Mouse (Mus musculus) gastrocnemius, adult 18-20 months (tissue): ENCODE measurements at regions not wholly inside any gene's neighbourhood (a gene's known extent, or its start where the extent isn't known, plus 50 kb on each side); places are given as distances from the start of the nearest gene placed in this dataset.
A peak's percentile ranks its signal among the peaks of the same experiment; 100 is the strongest.

Source experiments
- DNase-seq: peaks from one replicate; pipeline ENCODE4 v3.0.0; 2021; ENCODE audit warnings: low spot score

DNA sequence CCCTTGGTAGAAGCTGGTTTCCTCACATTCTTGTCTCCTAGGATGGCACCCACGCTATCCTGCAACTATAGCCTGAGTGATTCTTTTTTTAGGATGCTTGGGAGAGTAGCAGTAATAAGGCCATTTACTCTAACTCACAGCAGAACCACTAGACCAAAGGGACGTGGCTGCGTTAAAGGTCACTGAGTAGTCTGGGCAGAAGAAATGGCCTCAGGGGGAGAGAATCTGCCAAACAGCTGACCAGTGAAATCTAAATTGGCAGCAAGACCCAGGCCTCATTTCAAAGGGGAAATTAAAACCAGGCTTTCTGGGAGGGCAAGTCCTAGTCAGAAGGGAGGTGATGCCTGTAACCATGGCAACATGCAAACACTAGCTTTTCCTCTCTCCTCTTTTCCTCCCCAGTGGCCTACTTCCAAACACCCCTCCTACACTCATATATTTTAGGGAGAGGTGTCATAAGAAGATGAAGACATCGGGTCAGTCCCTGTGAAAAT lies 267.5 kb downstream of the Nuak1 start:
- peak; percentile 87 for DNase-seq

DNA sequence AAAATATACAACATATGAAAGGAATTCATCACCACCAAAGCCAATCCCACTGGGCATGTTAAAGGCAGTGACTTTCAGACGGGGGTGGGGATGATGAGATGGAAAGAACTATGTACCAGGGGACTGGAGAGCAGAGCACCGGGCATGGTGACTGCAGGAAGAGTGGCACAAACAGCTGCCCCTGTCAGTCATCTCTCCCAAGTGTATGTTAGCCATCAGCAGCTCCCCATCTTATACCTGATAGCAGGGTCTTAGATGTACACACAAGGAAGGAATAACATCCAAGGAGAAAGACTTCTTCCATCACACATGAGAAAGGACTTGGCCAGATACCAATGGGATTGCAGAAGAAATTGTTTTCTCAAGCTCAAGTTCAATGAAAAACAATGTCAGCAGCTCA lies 257.2 kb downstream of the Nuak1 start:
- DNase-seq: no peak

DNA sequence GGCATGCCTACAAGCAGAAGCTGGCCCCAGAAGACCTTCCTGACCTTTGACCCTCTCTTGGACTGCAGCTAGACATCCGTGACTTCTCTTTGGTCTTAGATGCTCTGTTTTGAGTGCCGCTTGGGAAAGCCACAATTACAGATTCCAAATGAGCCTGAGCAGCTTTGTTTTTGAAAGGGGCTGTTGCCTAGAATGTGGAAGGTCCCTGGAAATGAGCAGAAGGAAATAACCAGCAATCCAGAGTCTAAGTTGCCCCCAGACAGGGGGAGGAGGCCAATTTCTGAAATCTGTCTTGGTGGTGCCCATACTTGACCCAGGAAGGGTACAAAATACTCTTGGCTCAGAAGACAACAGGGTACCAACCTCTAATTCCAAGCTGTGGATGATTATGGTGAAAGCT lies 253.9 kb downstream of the Nuak1 start:
- no peak for DNase-seq

DNA sequence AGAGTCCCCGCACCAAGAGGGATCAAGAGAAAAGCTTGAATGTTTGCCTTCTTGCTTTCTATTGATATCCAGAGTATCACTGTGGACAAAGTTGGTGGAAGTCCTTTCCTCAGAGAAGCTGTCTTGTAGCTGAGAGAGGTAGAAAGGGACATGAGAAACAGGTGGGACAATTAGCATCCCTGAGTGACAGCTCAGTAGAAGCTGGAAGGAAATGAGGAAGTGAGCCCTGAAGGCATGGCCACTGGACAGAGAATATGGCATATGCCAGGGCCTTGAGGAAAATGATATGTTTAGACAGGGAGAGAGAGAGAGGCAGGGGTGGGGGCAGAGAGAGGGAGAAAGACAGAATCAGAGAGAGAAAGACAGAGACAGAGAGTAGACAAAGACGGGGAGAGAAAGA lies 241.4 kb downstream of the Nuak1 start:
- no peak for DNase-seq

DNA sequence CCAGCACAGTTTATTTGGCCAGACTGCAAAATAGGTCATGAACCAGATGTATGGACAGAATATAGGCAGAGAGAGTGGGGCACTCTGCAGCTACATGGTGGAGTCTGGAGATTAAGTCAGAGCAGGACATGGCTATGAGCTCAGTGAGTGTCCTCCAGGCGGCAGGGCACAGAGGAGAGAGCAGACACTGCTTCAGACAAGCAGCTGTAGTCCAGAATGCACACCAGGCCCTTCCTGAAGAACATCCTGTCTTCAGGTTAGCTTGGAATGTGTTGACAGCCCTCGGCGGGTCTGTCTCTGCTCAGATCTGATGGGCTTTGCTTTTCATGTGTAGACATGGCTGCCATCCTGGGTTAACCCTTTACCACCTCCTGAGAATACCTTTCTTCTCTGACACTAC lies 238.6 kb downstream of the Nuak1 start:
- no peak for DNase-seq

DNA sequence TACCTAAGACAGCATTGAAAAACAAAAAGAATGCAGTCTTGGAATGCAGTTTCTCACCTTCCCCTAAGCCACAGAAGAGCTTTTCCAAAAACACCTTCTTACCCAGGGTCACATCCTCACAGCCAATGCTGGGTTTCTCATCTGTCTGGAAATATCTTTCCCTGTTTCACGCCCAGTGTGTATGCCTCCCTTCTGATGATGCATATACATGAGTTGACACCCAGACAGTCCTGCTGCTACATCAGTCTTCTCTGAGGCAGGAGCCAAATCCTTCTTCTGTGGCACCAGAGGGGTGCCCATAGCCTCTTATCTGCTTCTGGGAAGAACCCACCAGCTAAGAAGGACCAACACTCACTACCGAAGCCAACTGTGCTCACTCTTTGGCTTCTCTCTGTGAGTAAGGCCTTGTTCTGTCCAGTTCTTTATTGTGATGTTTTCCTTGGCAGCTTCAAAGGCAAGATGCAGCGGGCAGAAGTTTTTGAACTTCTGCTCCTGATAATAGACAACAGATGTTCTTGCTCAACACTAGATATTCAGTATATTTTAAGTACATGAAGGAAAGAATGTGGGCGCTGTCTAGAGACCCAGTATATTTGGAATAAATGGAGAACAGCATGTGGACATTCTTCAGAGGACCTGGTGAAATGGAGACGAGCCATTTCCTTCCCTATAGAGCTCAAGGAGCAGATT lies 228.2 kb downstream of the Nuak1 start:
- no peak for DNase-seq

DNA sequence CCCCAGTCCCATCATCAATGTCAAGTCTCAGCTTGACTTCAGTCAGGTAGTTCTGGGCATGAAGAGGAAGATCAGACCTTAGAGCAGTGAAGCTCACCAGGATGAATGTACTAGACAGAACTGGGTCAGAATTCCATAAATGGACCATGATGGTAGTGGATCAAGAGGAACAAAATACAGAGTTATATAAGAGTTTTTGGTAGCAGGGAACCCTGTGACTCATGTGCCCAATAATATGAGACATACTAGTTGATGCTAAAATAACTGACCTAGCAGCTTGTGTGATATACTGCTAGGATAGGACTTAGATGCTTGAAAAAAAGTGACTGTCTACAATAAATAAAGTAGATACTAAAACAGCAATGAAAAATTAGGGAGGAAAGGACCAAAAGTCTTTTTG lies 225.6 kb downstream of the Nuak1 start:
- DNase-seq: no peak

DNA sequence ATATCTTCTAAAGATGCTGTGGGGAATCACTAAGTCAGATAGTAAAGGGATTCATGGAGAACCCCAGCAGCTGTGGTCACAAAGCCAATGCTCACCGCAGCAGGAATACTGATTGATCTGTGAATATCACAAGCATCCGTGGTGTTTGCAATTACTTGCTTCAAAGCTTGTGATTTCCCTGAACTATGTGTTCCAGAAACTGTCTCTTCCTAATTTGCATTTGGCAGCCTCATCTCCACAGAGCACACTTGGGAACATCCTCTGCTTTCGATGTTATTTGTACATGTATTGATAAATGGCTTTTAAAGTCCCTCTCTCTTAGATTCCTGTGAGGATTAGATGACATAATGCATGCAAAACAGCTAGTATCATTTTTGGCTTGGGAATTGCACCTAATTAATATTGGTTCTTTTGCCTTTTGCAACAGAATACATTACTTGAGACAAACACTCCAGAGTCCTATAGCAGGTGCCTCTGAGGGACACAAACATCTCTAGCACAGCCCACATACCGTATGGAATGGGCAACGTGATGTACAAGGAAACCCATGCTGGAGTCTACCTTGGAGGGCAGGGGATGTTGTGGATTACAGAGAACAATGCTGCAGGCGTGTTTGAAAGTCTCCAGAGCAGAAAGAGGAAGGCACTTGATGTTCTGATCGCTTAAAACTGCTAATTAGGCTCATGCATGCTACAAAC lies 211.0 kb downstream of the Nuak1 start:
- no peak for DNase-seq

DNA sequence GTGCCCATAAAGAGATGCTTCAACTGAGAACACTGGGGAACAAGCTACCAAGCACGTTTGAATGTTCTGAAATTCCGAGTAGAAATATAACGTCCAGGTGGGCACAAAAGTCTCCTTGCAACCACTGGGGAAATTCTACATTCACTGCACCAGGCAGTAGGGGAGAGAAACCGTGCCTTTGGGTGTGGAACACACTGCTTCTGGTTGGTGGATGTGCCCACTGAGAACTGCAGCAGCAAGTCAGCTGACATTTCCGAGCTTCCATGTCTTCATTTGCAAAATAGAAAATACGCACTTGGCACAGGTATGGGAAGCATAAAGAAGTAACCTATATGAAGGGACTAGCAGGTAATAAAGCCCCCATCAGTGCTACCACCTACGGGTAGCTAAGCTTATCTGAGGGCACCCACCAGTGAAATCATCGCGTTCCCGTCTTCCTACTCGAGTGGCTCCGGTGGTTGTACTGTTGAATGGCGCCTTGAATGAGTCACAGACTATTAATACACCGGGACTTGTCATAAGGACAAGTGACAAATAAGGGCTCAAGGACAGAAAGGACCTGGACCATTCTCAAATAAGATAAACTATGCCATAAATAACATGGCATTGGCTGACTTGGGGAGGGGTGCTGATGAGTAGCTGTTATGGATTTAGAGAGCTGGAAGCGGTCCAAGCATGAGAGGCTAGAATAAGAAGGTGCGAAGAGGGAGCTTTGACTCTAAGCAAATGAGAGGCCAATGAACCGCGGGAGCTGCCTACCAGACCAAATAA lies 210.2 kb downstream of the Nuak1 start:
- DNase-seq: peak; percentile 5

DNA sequence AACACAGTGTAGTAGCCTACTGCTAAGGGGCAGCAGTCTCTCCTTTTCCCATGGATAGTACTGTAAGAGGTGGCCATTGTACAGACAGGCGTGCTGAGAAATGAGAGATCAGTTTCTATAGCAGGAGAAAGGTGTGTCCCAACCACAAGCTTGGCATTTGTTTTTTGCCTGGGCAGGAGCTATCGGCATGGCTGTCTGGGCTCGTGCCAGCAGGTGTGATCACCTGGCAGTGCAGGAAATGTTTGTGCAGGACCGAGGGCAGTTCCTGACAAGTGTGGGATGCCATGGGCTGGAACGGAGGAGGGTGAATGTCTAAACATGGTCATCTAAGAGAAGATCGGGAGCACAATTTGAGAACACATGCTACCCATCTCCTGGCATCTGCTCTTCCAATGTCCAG lies 205.4 kb downstream of the Nuak1 start:
- no peak for DNase-seq

DNA sequence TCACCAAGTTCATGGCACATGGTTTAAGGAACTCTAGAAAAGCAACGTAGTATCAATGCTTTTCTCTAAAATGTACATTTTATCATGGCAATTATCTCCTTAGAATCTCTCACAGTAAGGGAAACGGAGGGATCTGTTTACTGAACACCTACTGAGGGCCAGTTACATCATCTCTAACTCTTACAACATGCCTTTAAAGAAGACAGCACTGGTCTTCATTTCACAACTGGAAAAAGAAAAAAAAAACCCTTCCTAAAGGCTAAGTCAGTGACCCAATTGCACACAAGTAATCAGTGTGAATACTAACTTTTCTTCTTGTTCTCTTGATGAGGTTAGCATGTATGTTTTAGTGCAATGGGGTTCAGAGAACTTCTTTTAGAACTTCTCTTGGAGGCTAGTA lies 204.2 kb downstream of the Nuak1 start:
- DNase-seq: no peak

DNA sequence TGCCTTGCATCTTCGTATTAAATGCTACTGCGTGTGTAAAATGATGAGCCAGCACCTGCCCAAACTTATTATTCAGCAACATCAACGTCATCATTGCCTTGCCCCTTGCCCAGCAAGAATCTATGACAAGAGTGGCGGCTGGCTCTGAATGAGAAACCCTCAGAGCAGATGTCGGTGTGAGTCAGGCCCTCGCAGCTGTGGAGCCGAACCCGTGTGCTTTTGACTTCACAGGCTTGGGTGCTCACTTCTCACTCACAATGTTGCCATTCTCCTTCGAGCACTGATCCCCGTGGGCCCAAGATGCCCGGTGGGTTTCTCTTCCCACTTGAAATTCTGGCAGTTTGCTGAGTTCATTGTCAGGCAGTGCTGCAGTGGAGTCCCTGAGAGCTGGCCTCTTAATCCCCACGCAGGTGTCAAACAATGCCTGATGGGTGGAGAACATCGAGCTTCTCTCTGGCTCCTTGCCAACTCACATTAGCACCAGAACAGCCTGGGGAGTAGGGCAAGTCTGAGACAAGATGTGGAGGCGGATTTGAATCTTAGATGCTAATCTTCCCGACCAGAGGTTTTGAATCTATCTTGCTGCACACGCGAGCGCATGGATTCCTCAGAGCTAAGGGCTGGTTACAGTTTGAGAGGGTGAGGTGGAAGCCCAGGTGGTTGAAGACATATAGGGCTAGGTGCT lies 202.0 kb downstream of the Nuak1 start:
- no peak for DNase-seq

DNA sequence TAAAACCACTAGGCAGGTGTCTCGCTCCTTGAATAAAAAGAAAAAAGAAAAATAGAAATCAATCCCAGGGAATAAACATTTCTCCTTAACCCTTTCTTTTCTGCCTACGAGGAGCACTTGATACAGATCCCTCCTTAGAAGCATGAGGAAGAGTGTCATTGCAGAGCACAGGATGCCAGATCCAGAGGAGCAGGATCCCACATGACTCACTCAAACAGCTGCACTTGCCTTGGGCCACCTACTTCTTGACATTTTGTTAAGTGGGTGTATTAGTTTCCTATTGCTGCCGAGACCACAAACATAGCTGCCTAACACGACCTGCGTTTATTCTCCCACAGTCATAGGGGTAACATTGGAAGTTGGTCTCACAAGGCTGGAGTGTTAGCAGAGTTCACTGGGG lies 197.1 kb downstream of the Nuak1 start:
- DNase-seq: no peak

DNA sequence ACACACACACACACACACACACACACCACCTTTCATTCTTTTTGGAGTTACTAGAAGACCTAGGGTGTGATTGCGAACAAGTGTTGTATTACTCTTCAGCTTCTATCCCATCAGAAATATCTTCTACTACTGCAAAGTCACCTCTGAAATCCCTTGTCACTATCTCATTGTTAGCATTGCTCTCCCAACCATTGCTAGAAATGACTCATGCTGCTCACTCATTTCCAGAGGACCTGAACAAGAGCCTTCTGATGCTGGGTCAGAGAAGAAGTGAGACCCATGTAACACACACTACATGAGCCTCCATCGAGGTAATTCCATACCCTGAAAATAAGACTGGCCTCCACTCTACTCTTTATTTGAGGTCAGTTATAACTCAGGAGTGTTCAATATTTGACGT lies 191.1 kb downstream of the Nuak1 start:
- no peak for DNase-seq

DNA sequence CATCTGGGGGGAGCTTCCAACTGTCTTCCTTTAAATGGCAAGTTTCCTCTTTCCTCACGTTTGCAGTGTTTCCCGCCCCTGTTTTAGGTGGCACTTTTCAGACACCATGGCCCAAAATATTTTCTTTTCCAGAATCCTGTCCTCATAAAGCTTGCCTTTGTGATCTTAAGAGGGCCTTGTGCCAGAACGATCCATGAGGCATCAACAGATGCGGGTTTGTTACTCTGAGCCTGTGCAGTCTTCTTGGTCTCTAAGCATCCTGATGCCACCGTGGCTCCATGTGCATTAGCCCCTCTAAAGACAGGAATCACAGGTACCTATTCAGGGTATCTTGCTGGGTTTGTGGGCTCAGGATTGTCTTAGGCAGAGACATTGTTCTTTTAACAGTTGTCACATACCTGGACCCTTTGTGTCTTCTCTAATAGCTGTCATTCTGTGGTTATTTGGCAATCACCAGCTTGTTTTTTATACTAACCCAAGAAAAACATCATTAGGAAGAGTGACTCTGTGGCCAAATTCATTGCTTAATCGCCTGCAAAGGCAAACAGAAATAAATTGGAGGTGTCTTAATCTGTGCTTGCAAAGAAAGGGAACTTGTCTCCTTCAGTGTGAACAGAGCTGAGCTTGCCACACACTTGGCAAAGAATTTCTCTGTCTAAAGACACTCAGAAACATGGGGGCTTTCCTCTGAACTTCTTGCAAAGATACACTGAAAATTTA lies 179.3 kb downstream of the Nuak1 start:
- DNase-seq: no peak

DNA sequence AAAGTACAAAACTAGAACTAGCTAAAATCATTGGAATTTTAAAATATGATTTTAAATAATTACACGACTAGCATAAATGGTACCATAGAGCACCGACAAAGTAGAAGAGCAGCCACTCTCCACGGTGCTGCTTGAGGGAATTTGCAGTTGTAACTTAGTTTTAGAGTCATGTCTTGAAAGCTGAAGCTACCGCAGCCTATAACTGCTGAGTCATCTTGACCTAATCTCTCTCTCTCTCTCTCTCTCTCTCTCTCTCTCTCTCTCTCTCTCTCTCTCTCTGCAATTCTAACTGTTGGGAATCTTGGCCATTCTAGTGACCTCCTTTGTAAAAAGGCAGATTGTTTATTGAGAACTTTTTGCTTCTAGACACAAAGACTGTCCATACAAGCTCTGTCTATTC lies 177.5 kb downstream of the Nuak1 start:
- no peak for DNase-seq

DNA sequence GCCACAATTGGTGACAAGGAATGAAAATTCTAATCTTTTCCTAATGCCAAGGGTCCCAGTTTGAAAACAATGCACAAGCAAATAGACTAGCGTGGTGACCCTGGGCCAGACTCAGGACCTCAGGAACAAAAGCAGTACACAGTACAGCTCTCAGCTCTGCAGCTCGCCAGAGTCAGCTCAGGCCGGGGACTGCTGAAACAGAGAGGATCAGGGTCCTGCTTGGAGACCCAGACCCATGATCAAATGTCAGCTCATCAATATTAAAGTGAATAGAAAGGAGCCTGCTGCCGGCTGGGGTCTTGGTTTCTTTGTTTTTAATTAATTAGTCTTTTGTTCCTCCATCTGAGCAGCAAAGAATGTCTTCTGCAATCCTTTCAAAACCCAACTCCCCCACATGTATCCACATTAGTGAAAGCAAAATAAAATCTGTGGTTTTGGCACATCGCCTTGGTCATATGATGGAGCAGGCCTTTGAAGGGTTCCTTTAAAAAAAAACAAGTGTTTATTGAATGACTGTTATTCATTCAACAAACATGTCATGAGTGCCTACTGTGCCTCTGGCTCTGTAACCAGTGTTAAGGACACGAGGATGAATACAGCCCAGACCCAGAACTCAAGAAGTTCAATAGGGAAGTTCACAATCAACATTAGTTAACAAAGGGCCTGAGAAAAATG lies 154.4 kb downstream of the Nuak1 start:
- no peak for DNase-seq

DNA sequence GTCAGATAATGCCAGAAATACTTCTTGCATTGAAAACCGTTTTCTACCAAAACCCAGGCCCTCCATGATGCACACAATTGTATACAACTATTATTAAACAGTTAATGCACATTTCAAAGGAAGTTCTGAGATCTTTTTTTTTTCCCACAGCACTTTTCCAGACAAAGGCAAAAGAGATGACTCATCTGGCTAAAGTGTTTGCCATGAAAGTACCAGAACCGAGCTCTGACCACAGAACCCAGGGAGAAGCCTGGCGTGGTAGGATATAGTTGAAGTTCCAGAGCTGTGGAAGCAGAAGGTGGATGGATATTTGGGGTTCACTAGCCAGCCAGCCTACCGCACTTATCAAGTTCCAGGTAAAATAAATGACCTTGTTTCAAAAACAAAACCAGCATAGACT lies 146.0 kb downstream of the Nuak1 start:
- no peak for DNase-seq

DNA sequence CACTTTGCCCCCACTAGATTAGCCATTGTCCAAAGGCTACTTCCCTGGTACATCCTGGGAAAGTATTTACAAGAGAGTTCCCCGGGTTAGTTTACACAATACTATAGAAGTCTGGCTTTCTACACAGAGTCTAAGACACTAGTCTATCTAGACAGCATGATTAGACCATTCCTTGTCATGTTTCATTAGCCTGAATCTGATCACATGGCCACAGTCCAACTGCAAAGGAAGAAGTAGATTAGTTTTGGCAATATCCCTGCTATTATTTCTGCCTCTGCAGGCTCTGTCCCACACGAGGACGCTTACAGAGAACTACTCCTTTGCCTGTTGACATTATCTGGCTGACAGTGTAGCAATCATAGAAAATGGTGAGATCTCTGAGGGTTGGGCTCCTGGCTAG lies 144.2 kb downstream of the Nuak1 start:
- no peak for DNase-seq

DNA sequence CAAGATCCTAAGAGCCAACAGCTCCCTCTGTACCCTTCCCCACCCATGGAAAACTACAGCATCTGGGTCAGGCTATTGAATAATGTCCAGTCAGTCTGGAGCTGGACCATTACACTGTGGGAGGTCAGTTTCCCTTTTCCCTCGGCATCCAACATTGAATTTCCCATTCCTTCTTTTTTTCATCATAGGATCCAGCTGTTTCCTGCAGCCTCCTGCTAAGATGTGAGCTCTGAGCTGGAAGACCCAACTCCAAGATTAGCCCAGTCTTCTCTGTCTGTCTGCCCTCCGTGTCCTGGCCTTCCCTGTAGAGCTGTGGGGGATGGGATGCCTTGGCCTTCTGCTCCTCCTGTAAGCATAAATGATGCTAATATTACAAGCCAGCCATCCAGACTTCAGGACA lies 138.8 kb downstream of the Nuak1 start:
- DNase-seq: no peak
